Mouse (Mus musculus) erythroblast, embryonic 14.5 days (primary cell): Measurements from ENCODE around the gene Prrx2.

Source experiments
- GATA1 ChIP-seq: IDR thresholded peaks from 2 replicates; pipeline ENCODE4 v1.6.1; 2012; ENCODE audit warnings: low read length, inconsistent platforms, mixed read lengths
- TAL1 ChIP-seq: IDR thresholded peaks from 3 replicates; pipeline ENCODE4 v1.6.1; 2012; ENCODE audit warnings: low read length, inconsistent platforms, mixed read lengths

DNA sequence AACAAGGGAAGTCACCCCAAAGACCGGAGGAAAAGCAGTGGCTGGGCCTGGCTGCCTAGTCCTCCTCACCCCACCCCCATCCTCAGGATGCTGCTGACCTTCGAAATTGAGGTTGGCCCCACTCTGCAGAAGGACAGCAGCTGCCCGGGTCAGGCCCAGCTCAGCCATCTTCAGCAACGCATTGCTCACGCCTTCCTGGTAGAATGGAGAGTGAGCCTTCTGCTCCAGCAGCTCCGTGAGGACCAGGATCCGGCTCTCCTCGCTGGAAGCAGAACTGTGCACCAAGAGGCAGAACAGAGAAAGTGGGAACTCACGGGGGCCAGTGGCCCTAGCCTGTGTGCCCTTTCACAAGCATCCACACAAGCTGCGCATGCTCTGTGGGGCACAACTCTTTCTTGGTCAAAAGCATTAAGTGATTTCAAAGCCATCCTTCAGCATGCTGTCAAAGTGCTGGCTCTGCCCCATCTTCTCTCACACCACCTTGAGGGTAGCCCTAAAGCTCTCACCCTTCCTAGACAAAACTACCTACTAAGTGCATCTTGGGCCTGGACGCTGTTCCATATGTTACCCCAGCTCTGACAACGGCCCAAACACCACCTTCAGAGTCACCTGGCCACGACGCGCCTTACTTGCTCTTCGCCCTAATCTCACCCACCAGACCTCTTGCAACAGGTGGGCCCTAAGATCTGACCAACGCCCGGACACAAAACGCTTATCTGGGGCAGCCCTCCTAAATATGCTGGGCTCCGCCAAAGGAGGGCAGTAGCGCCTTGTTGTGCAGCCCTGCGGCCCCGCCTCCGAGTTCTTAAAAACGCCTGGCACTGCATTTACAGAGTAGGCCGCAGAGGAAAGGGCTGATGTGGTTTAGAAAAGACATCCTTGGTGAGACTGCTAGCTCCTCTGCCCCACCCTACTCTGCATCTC lies 7.7 kb upstream of the Prrx2 start:
- TF ChIP-seq TAL1 (peak; percentile 92), GATA1 (peak; percentile 95)
